Mouse (Mus musculus): Measurements from ENCODE around the gene Gchfr.

GRCm38 (mm10) chr2:119175614-119176013, 8.0 kb downstream of the Gchfr start:
- no peak for TF ChIP-seq CTCF (IDR thresholded peaks at IDR 0.05; ENCODE audit: low read depth)
- no peak for TF ChIP-seq EP300 (IDR thresholded peaks at IDR 0.05; ENCODE audit: low read depth)
